Mouse (Mus musculus) midbrain, embryonic 12.5 days (tissue): ENCODE results near the gene Kcnk12. TPM values are rescaled to one million over a fixed set of nuclear protein-coding genes. Genes with fewer than 3 reads are reported as not detected.

Experiments
- ATAC-seq: fragments of 200-750 bp; cut with Nextera tagmentation; 2 replicates; pipeline ENCODE4 v1.8.0; 2017; ENCODE audit warnings: low read depth, moderate TSS enrichment, moderate library complexity; ENCODE audit not compliant: low FRiP score
- H3K27ac ChIP-seq: fragments of 300-500 bp; sonication (generic); replicated peaks from 2 replicates; pipeline ENCODE4 v1.5.1; 2016; ENCODE audit warnings: mild to moderate bottlenecking
- H3K27me3 ChIP-seq: fragments of 300-500 bp; sonication (generic); 2 replicates; pipeline ENCODE4 v1.6.1; 2016; ENCODE audit warnings: mild to moderate bottlenecking
- H3K36me3 ChIP-seq: fragments of 300-500 bp; sonication (generic); 2 replicates; pipeline ENCODE4 v1.6.1; 2016
- H3K4me1 ChIP-seq: fragments of 300-500 bp; sonication (generic); 2 replicates; pipeline ENCODE4 v1.6.1; 2016
- H3K4me2 ChIP-seq: fragments of 300-500 bp; sonication (generic); replicated peaks from 2 replicates; pipeline ENCODE4 v1.6.1; 2016; ENCODE audit warnings: mild to moderate bottlenecking, moderate library complexity
- H3K4me3 ChIP-seq: fragments of 300-500 bp; sonication (generic); 2 replicates; pipeline ENCODE4 v1.5.1; 2016; ENCODE audit warnings: mild to moderate bottlenecking
- H3K9ac ChIP-seq: fragments of 300-500 bp; sonication (generic); replicated peaks from 2 replicates; pipeline ENCODE4 v1.6.1; 2016; ENCODE audit warnings: mild to moderate bottlenecking, moderate library complexity
- H3K9me3 ChIP-seq: fragments of 300-500 bp; sonication (generic); 2 replicates; pipeline ENCODE4 v1.6.1; 2016; ENCODE audit warnings: mild to moderate bottlenecking
- WGBS: fragments of 180-500 bp; shearing (Covaris S2); methylation state at CpG from one replicate; pipeline ENCODE4 v1.1.7; 2016; 5-methylcytosine and 5-hydroxymethylcytosine counted together
- polyA plus RNA-seq: library from polyadenylated mRNA; unstranded; fragments of >200 nt; fragmentation: Nextera tagmentation; extraction: Ambion mirVana; gene quantifications from 2 replicates; pipeline ENCODE4 v1.2.1, GENCODE M21; 2016

The Kcnk12 gene
- 0.26 and 0.32 TPM in 2 replicates for polyA plus RNA-seq

- Histone ChIP-seq H3K4me3 (peak within 1 kb of the TSS; percentile 53), H3K36me3 (no peaks in the 10 kb centered on the region), H3K9ac (peak within 1 kb of the TSS; percentile 40), H3K27me3 (peaks cover 77% of the 10 kb centered on the region), H3K27ac (no peak within 1 kb of the TSS), H3K9me3 (no peaks in the 10 kb centered on the region), H3K4me2 (peak within 1 kb of the TSS; percentile 95), H3K4me1 (peaks cover 25% of the 10 kb centered on the region)
- WGBS, result under 1% methylated on average over 46 of the region's 46 CpGs
- ATAC-seq, result peak; percentile 69
Observed at GRCm38 (mm10) chr17:87797688-87798291, at the start of gene Kcnk12. Kcnk12 (minus strand) TSS chr17:87797994.

- Histone ChIP-seq H3K27ac (no peak overlapping the region), H3K9ac (no peak overlapping the region), H3K27me3 (no peaks in the 10 kb centered on the region), H3K4me3 (no peak overlapping the region), H3K36me3 (no peaks in the 10 kb centered on the region), H3K9me3 (no peaks in the 10 kb centered on the region), H3K4me1 (no peaks in the 10 kb centered on the region), H3K4me2 (no peak overlapping the region)
- whole genome bisulfite sequencing, result 82% methylated on average over 5 of the region's 5 CpGs
- no peak for ATAC-seq
Observed at GRCm38 (mm10) chr17:87842156-87842555, 44.4 kb upstream of the Kcnk12 start.

GRCm38 (mm10) chr17:87840079-87840478, 42.3 kb upstream of the Kcnk12 start:
- 0 out of 2 replicates have a peak, but pooled peaks cover 2% of the 10 kb centered on the region for H3K4me1 ChIP-seq
- H3K9me3 ChIP-seq, result no peaks in the 10 kb centered on the region
- no peak overlapping the region for H3K4me3 ChIP-seq
- H3K9ac ChIP-seq, result no peak overlapping the region
- ATAC-seq, result no peak
- no peaks in the 10 kb centered on the region for H3K27me3 ChIP-seq
- WGBS, result 72% methylated on average over 7 of the region's 7 CpGs
- H3K4me2 ChIP-seq, result no peak overlapping the region
- no peaks in the 10 kb centered on the region for H3K36me3 ChIP-seq
- H3K27ac ChIP-seq, result no peak overlapping the region

GRCm38 (mm10) chr17:87834850-87835249, 37.1 kb upstream of the Kcnk12 start:
- Histone ChIP-seq H3K9ac (no peak overlapping the region), H3K36me3 (no peaks in the 10 kb centered on the region), H3K4me3 (no peak overlapping the region), H3K27ac (no peak overlapping the region), H3K9me3 (no peaks in the 10 kb centered on the region), H3K27me3 (no peaks in the 10 kb centered on the region), H3K4me2 (no peak overlapping the region), H3K4me1 (peaks cover 11% of the 10 kb centered on the region; the same call in 1 of the 2 replicates)
- 22% methylated on average over 8 of the region's 8 CpGs for WGBS
- ATAC-seq, result no peak

- Histone ChIP-seq H3K9ac (no peak overlapping the region), H3K27ac (no peak overlapping the region), H3K9me3 (no peaks in the 10 kb centered on the region), H3K4me1 (no peaks in the 10 kb centered on the region), H3K27me3 (peaks cover 18% of the 10 kb centered on the region), H3K36me3 (no peaks in the 10 kb centered on the region), H3K4me3 (no peak overlapping the region), H3K4me2 (no peak overlapping the region; the same call in 1 of the 2 replicates)
- no peak for ATAC-seq
- 28% methylated on average over 12 of the region's 12 CpGs for WGBS
Observed at GRCm38 (mm10) chr17:87826909-87827308, 29.1 kb upstream of the Kcnk12 start.

- Histone ChIP-seq H3K27ac (no peak overlapping the region), H3K9me3 (no peaks in the 10 kb centered on the region), H3K4me1 (no peaks in the 10 kb centered on the region), H3K4me3 (0 out of 2 replicates have a peak overlapping the region, but pooled peaks have one; percentile 11), H3K4me2 (peak overlapping the region; percentile 35), H3K27me3 (peaks cover 18% of the 10 kb centered on the region), H3K36me3 (no peaks in the 10 kb centered on the region), H3K9ac (no peak overlapping the region)
- no peak for ATAC-seq
- 35% methylated on average over 23 of the region's 23 CpGs for WGBS
Observed at GRCm38 (mm10) chr17:87826036-87826560, 28.3 kb upstream of the Kcnk12 start.

GRCm38 (mm10) chr17:87825454-87826008, 27.7 kb upstream of the Kcnk12 start:
- H3K4me2 ChIP-seq, result peak overlapping the region; percentile 35; the same call in 1 of the 2 replicates

GRCm38 (mm10) chr17:87823031-87823430, 25.2 kb upstream of the Kcnk12 start:
- no peak overlapping the region for H3K4me2 ChIP-seq
- peaks cover 6% of the 10 kb centered on the region; the same call in 1 of the 2 replicates for H3K9me3 ChIP-seq
- WGBS, result 79% methylated on average over 3 of the region's 3 CpGs
- H3K27me3 ChIP-seq, result peaks cover 18% of the 10 kb centered on the region
- no peaks in the 10 kb centered on the region for H3K36me3 ChIP-seq
- H3K4me1 ChIP-seq, result no peaks in the 10 kb centered on the region
- H3K4me3 ChIP-seq, result no peak overlapping the region
- no peak for ATAC-seq
- H3K27ac ChIP-seq, result no peak overlapping the region
- no peak overlapping the region for H3K9ac ChIP-seq

More at GRCm38 (mm10) chr17:87825454-87826008, 27.7 kb upstream of the Kcnk12 start:
- H3K4me3 ChIP-seq, result no peak overlapping the region
- no peaks in the 10 kb centered on the region for H3K4me1 ChIP-seq
- no peaks in the 10 kb centered on the region for H3K36me3 ChIP-seq
- no peak overlapping the region for H3K9ac ChIP-seq
- no peak for ATAC-seq
- no peaks in the 10 kb centered on the region for H3K9me3 ChIP-seq
- WGBS, result 43% methylated on average over 5 of the region's 5 CpGs
- no peak overlapping the region for H3K27ac ChIP-seq
- H3K27me3 ChIP-seq, result peaks cover 18% of the 10 kb centered on the region

- Histone ChIP-seq H3K27me3 (no peaks in the 10 kb centered on the region), H3K27ac (no peak overlapping the region), H3K9me3 (no peaks in the 10 kb centered on the region), H3K36me3 (no peaks in the 10 kb centered on the region), H3K9ac (no peak overlapping the region), H3K4me1 (no peaks in the 10 kb centered on the region), H3K4me3 (no peak overlapping the region), H3K4me2 (no peak overlapping the region)
- ATAC-seq, result no peak
- WGBS, result 60% methylated on average over 2 of the region's 2 CpGs
Observed at GRCm38 (mm10) chr17:87809556-87809955, 11.8 kb upstream of the Kcnk12 start.

GRCm38 (mm10) chr17:87799948-87800340, 2.1 kb upstream of the Kcnk12 start:
- H3K4me1 ChIP-seq, result peaks cover 25% of the 10 kb centered on the region
- ATAC-seq, result no peak
- H3K9me3 ChIP-seq, result no peaks in the 10 kb centered on the region
- no peaks in the 10 kb centered on the region for H3K36me3 ChIP-seq
- peaks cover 60% of the 10 kb centered on the region for H3K27me3 ChIP-seq
- H3K4me2 ChIP-seq, result no peak overlapping the region
- WGBS, result 78% methylated on average over 3 of the region's 3 CpGs
- no peak overlapping the region for H3K27ac ChIP-seq
- no peak overlapping the region for H3K4me3 ChIP-seq
- H3K9ac ChIP-seq, result no peak overlapping the region

- H3K27me3 ChIP-seq, result peaks cover 66% of the 10 kb centered on the region
- no peak overlapping the region for H3K27ac ChIP-seq
- H3K4me1 ChIP-seq, result peaks cover 25% of the 10 kb centered on the region
- H3K4me3 ChIP-seq, result no peak overlapping the region
- no peak overlapping the region for H3K4me2 ChIP-seq
- ATAC-seq, result no peak
- no peaks in the 10 kb centered on the region for H3K36me3 ChIP-seq
- H3K9ac ChIP-seq, result no peak overlapping the region
- WGBS, result 64% methylated on average over 13 of the region's 13 CpGs
- H3K9me3 ChIP-seq, result no peaks in the 10 kb centered on the region
Observed at GRCm38 (mm10) chr17:87799212-87799947, 1.6 kb upstream of the Kcnk12 start.

GRCm38 (mm10) chr17:87798423-87798941, 688 bp upstream of the Kcnk12 start:
- Histone ChIP-seq H3K36me3 (no peaks in the 10 kb centered on the region), H3K4me3 (peak overlapping the region; percentile 53), H3K27me3 (peaks cover 73% of the 10 kb centered on the region), H3K9ac (0 out of 2 replicates have a peak overlapping the region, but pooled peaks have one; percentile 2), H3K9me3 (no peaks in the 10 kb centered on the region), H3K27ac (no peak overlapping the region), H3K4me2 (peak overlapping the region; percentile 95), H3K4me1 (peaks cover 25% of the 10 kb centered on the region)
- peak; percentile 58 for ATAC-seq
- WGBS, result under 1% methylated on average over 40 of the region's 40 CpGs
